Mouse (Mus musculus): Measurements from ENCODE around the gene Hnrnpl.

DNA sequence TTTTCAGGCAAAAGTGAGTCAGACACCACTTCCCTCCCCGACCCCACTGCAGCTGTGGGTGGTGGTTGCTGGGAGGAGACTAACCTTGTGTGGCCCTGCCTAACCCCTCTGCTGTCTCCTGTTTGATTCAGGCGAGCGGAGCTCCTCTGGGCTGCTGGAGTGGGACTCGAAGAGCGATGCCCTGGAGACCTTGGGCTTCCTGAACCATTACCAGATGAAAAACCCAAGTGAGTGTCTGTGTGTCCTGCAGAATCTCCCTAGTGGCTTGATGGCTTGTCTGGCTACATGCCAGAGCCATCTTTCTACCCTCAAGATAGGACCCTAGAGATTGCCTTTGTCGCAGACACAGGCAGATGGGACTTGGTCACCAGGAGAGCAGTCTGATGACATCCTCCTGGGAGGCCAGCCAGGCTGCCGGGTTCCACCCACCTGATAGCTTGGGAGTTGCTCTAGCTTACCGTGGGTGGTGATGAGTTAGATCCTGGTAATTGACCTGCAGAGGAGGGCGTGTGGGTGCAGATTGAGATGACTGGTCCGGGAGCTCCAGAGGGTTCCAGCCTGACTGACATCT, 13.0 kb downstream of the Hnrnpl start:
- TF ChIP-seq CTCF (IDR thresholded peaks at IDR 0.05; ENCODE audit: insufficient read depth, low read depth, low read length), result no peak
- TF ChIP-seq POLR2A (IDR thresholded peaks at IDR 0.05; ENCODE audit: insufficient read depth, low read depth, low read length), result no peak
